In the genomic region with DNA sequence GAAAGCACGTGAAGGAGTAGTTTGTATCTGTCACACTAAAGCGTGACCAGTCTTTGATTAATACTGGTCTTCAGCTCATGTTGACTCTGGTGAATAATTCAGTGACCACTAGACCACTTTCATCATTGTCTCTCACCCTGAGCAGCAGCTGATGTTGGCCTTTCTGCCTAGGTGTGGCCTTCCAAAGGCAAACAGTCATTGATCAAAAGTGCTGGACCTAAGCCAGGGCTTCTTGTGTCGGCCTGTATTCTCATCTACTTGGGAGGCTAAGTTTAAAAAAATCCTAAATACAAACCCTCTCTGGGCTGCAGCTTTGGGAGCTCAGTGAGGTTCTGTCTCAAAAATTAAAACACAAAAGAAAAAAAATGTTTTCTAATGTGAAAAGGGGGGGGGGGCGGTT, we compare ENCODE assay signal across 18 mouse cellular contexts.
"Had no signal": no experiment of that assay in that cellular context is flagged by ENCODE, and none has a peak within 500 bp of the region (broad histone marks: within the 10 kb centered on the region; RNA-seq: fewer than 3 reads in every experiment).

No protein-coding gene starts in this region.

- H3K9ac ChIP-seq: limb, embryonic 15.5 days; liver, embryonic 15.5 days; lung, embryonic 15.5 days; neural tube, embryonic 15.5 days had no signal

- H3K9me3 ChIP-seq: limb, embryonic 15.5 days; liver, embryonic 15.5 days; lung, embryonic 15.5 days; midbrain, embryonic 10.5 days; neural tube, embryonic 15.5 days had no signal

- H3K4me2 ChIP-seq: limb, embryonic 15.5 days; liver, embryonic 15.5 days; lung, embryonic 15.5 days; neural tube, embryonic 15.5 days had no signal

- H3K27ac ChIP-seq: kidney, postnatal 0 days; limb, embryonic 15.5 days; liver, embryonic 15.5 days; lung, embryonic 15.5 days; midbrain, embryonic 10.5 days; neural tube, embryonic 15.5 days had no signal

- H3K27me3 ChIP-seq: limb, embryonic 15.5 days; liver, embryonic 15.5 days; lung, embryonic 15.5 days; neural tube, embryonic 15.5 days had no signal

- DNase-seq: kidney, adult 11 months; kidney, adult 9 months; kidney, postnatal 36 days; layer of hippocampus, adult 9-11 months; layer of hippocampus, postnatal 36 days; lung, postnatal 4 days; midbrain, embryonic 14.5 days; right cerebral cortex, adult 18-20 months; right cerebral cortex, postnatal 25 days; thymus, adult 2 months; thymus, postnatal 25 days had no signal

- H3K4me3 ChIP-seq: limb, embryonic 15.5 days; liver, embryonic 15.5 days; lung, embryonic 15.5 days; midbrain, embryonic 10.5 days; myocyte; neural tube, embryonic 15.5 days had no signal

- H3K4me1 ChIP-seq: liver, embryonic 15.5 days had no signal

- H3K36me3 ChIP-seq: limb, embryonic 15.5 days; liver, embryonic 15.5 days; lung, embryonic 15.5 days; midbrain, embryonic 10.5 days; neural tube, embryonic 15.5 days had no signal
